Mouse (Mus musculus) limb, embryonic 11.5 days (tissue): ENCODE data around the gene Rrp36. TPM values are rescaled to one million over a fixed set of nuclear protein-coding genes. Genes with fewer than 3 reads are reported as not detected.
A peak's percentile ranks its signal among the peaks of the same experiment; 100 is the strongest.

ENCODE experiments used
- ATAC-seq: fragments of 200-750 bp; cut with Nextera tagmentation; 2 replicates; pipeline ENCODE4 v1.8.0; 2017; ENCODE audit warnings: low read depth; ENCODE audit not compliant: insufficient number of reproducible peaks, low FRiP score, low TSS enrichment
- DNase-seq: peaks from one replicate; pipeline ENCODE4 v3.0.0-alpha.2; 2015; ENCODE audit warnings: low spot score
- H3K27ac ChIP-seq: fragments of 300-500 bp; sonication (generic); replicated peaks from 2 replicates; pipeline ENCODE4 v1.5.1; 2014; ENCODE audit warnings: low read depth, mild to moderate bottlenecking, low read length
- H3K27me3 ChIP-seq: fragments of 300-500 bp; sonication (generic); 2 replicates; pipeline ENCODE4 v1.6.1; 2014; ENCODE audit warnings: mild to moderate bottlenecking, low read length, mixed read lengths; ENCODE audit not compliant: control insufficient read depth, insufficient read depth
- H3K36me3 ChIP-seq: fragments of 300-500 bp; sonication (generic); 2 replicates; pipeline ENCODE4 v1.6.1; 2014; ENCODE audit warnings: mild to moderate bottlenecking, low read length, moderate library complexity, mixed read lengths; ENCODE audit not compliant: control insufficient read depth, insufficient read depth
- H3K4me1 ChIP-seq: fragments of 300-500 bp; sonication (generic); 2 replicates; pipeline ENCODE4 v1.6.1; 2014; ENCODE audit warnings: low read length, mixed read lengths; ENCODE audit not compliant: control insufficient read depth, insufficient read depth
- H3K4me2 ChIP-seq: fragments of 300-500 bp; sonication (generic); 2 replicates; pipeline ENCODE4 v1.6.1; 2014; ENCODE audit warnings: low read depth, mild to moderate bottlenecking, moderate library complexity; ENCODE audit not compliant: severe bottlenecking
- H3K4me3 ChIP-seq: fragments of 300-500 bp; sonication (generic); 2 replicates; pipeline ENCODE4 v1.5.1; 2014; ENCODE audit warnings: low read depth, low read length
- H3K9ac ChIP-seq: fragments of 300-500 bp; sonication (generic); 2 replicates; pipeline ENCODE4 v1.6.1; 2014; ENCODE audit warnings: mild to moderate bottlenecking, low read length
- H3K9me3 ChIP-seq: fragments of 300-500 bp; sonication (generic); 2 replicates; pipeline ENCODE4 v1.6.1; 2016; ENCODE audit warnings: low read length; ENCODE audit not compliant: control insufficient read depth
- WGBS: fragments of 180-500 bp; shearing (Covaris S2); extraction: QIAGEN DNeasy Blood & Tissue Kit; methylation state at CpG from one replicate; pipeline ENCODE4 v1.1.7; 2014; 5-methylcytosine and 5-hydroxymethylcytosine counted together
- polyA plus RNA-seq: library from polyadenylated mRNA; unstranded; fragments of >200 nt; fragmentation: Nextera tagmentation; extraction: Ambion mirVana; gene quantifications from 2 replicates; pipeline ENCODE4 v1.2.1, GENCODE M21; 2014

Gene Rrp36
- polyA plus RNA-seq, 1 experiment from 2014 or later = 61.3 TPM

GRCm38 (mm10) chr17:46706375-46707089 lies 32.4 kb upstream of the Rrp36 start:
- Histone ChIP-seq H3K36me3 (no peaks in the 10 kb centered on the region), H3K27me3 (no peaks in the 10 kb centered on the region), H3K4me3 (no peak overlapping the region), H3K4me1 (peaks cover 15% of the 10 kb centered on the region), H3K27ac (no peak overlapping the region), H3K9me3 (no peaks in the 10 kb centered on the region), H3K9ac (no peak overlapping the region), H3K4me2 (no peak overlapping the region)
- DNase-seq (no peak), ATAC-seq (no peak)
- WGBS = 94% methylated on average over 14 of the region's 14 CpGs

- Histone ChIP-seq H3K4me3 (peak within 1 kb of the TSS; percentile 91), H3K4me2 (peak within 1 kb of the TSS; percentile 72), H3K27me3 (no peaks in the 10 kb centered on the region), H3K36me3 (0 out of 2 replicates have a peak, but pooled peaks cover 2% of the 10 kb centered on the region), H3K4me1 (peaks cover 15% of the 10 kb centered on the region), H3K9ac (peak within 1 kb of the TSS; percentile 85), H3K9me3 (no peaks in the 10 kb centered on the region), H3K27ac (peak within 1 kb of the TSS; percentile 77)
- under 1% methylated on average over 48 of the region's 48 CpGs for WGBS
- ATAC-seq (peak; percentile 95), DNase-seq (peak; percentile 97)
Measured at GRCm38 (mm10) chr17:46704887-46705835, 31.0 kb upstream of the Rrp36 start, which contains the start of gene Ppp2r5d. Ppp2r5d (minus strand) TSS chr17:46705111.

DNA sequence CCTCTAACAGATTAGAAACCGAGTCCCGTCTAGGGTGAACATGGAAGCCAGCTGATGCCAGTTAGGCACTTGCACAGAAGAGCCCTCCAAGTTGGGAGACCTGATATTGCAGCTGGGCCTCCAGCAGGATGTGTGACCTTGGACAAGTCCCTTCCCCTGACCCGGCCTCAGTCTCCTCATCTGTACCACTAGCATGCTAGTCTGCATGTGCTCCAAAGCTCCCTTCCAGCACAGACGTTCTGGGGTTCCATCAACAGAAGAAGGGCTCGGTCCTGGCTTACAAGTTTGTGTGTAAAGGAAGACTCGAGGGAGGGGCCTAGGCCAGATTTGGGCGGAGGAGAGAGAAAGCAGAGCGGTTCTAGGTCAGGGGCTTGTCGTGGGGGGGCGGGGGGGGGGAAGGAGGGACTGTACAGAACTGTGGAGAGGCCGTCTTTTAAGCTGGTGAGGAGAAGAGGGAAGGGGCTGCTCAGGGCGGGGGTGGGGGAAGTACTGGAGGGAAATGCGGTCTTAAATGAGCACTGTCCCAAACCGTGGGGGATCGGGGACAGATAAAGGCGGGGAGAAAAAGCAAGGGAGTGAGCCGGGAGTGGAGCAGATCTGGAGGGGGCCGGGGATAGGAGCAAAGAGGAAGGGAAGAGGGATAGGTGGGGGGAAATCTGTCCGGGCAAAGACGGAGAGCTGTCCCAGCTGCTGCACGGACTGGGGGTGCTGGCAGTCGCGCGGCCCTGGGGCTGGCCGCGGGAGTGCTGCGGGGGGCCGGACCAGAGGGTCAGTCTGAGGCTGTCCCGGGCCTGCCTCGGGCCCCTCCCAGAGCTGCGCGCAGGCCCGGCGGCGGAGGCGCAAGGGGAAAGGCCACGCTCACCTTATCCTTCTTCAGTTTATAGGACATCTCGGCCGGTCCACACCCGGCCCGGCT lies 30.1 kb upstream of the Rrp36 start:
- ATAC-seq (peak; percentile 82), DNase-seq (no peak)
- Histone ChIP-seq H3K36me3 (peaks cover 4% of the 10 kb centered on the region; the same call in 1 of the 2 replicates), H3K4me2 (peak overlapping the region; percentile 72), H3K4me3 (peak overlapping the region; percentile 91), H3K27ac (peak overlapping the region; percentile 77), H3K9me3 (no peaks in the 10 kb centered on the region), H3K4me1 (peaks cover 15% of the 10 kb centered on the region), H3K27me3 (no peaks in the 10 kb centered on the region), H3K9ac (peak overlapping the region; percentile 85)
- 5% methylated on average over 40 of the region's 41 CpGs for WGBS

- Histone ChIP-seq H3K27me3 (no peaks in the 10 kb centered on the region), H3K4me2 (no peak overlapping the region), H3K27ac (no peak overlapping the region), H3K36me3 (peaks cover 4% of the 10 kb centered on the region; the same call in 1 of the 2 replicates), H3K9ac (0 out of 2 replicates have a peak overlapping the region, but pooled peaks have one; percentile 3), H3K4me3 (no peak overlapping the region), H3K9me3 (no peaks in the 10 kb centered on the region), H3K4me1 (peaks cover 15% of the 10 kb centered on the region)
- no peak for DNase-seq
- ATAC-seq = no peak
- 88% methylated on average over 5 of the region's 5 CpGs for WGBS
Measured at GRCm38 (mm10) chr17:46702506-46702905, 28.4 kb upstream of the Rrp36 start.

DNA sequence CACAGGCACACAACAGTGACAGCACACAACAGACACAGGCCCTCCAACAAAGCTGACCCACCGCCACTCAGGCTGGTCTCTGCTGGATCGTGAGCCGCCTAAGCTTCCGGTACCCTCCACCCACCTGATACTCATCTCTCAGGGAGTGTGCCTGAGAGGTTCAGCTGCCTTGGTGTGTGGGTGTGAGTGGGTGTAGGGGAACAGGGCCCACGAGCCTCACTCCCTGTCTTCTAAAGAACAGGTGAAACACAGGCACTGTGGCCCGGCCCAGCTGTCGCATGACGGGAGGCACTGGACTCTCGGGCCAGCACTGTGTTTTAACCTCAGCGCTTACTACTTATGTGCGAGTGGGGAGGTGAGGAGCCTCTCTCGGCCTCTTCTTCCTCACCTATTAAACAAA lies 27.9 kb upstream of the Rrp36 start:
- 87% methylated on average over 12 of the region's 12 CpGs for WGBS
- H3K27ac ChIP-seq = no peak overlapping the region
- no peak overlapping the region for H3K4me3 ChIP-seq
- peaks cover 15% of the 10 kb centered on the region for H3K4me1 ChIP-seq
- no peak overlapping the region for H3K9ac ChIP-seq
- peaks cover 4% of the 10 kb centered on the region; the same call in 1 of the 2 replicates for H3K36me3 ChIP-seq
- DNase-seq = no peak
- H3K9me3 ChIP-seq = no peaks in the 10 kb centered on the region
- H3K4me2 ChIP-seq = no peak overlapping the region; the same call in 1 of the 2 replicates
- no peak for ATAC-seq
- no peaks in the 10 kb centered on the region for H3K27me3 ChIP-seq

- Histone ChIP-seq H3K4me1 (peaks cover 15% of the 10 kb centered on the region), H3K4me3 (no peak overlapping the region), H3K4me2 (no peak overlapping the region), H3K27me3 (no peaks in the 10 kb centered on the region), H3K9me3 (no peaks in the 10 kb centered on the region), H3K27ac (no peak overlapping the region), H3K36me3 (peaks cover 4% of the 10 kb centered on the region; the same call in 1 of the 2 replicates), H3K9ac (0 out of 2 replicates have a peak overlapping the region, but pooled peaks have one; percentile 17)
- ATAC-seq (no peak), DNase-seq (no peak)
- 89% methylated on average over 12 of the region's 12 CpGs for WGBS
Measured at GRCm38 (mm10) chr17:46701489-46701888, 27.3 kb upstream of the Rrp36 start.

DNA sequence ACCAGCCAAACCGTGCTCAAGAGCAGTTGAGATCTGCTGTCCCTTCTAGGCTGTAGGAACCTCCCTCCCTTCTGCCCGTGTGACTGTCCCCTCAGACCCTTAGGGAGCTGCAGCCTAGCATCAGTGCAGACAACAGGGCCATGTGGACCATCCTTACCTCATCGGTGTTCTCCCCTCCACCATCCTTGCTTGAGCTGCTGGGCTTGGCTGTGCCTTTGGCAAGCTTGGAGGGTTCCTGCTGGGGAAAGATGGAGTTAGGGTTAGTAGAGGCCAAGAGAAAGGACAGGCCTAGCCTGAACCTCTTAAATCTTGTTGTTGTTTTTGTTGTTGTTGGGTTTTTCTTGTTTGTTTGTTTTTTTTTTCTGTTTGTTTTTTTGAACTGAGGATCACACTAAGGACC lies 25.8 kb upstream of the Rrp36 start:
- H3K9ac ChIP-seq = no peak overlapping the region

More for the DNA sequence above, 25.8 kb upstream of the Rrp36 start:
- no peaks in the 10 kb centered on the region for H3K9me3 ChIP-seq
- peaks cover 4% of the 10 kb centered on the region; the same call in 1 of the 2 replicates for H3K36me3 ChIP-seq
- H3K27me3 ChIP-seq = no peaks in the 10 kb centered on the region
- H3K4me2 ChIP-seq = no peak overlapping the region
- no peak overlapping the region for H3K4me3 ChIP-seq
- ATAC-seq = no peak
- 83% methylated on average over 3 of the region's 3 CpGs for WGBS
- H3K4me1 ChIP-seq = peaks cover 15% of the 10 kb centered on the region
- H3K27ac ChIP-seq = no peak overlapping the region
- no peak for DNase-seq
